Mouse (Mus musculus): ENCODE results near the gene Ephx3. TPM values are rescaled to one million over a fixed set of nuclear protein-coding genes. Genes with fewer than 3 reads are reported as not detected.

Ephx3 gene
- polyA plus RNA-seq (2015; fragmentation: Illumina TruSeq; extraction: RNeasy Lipid Tissue Mini Kit (QIAGEN cat#74804); ENCODE audit: insufficient read depth, low read depth, low replicate concordance), result 1.5 TPM

DNA sequence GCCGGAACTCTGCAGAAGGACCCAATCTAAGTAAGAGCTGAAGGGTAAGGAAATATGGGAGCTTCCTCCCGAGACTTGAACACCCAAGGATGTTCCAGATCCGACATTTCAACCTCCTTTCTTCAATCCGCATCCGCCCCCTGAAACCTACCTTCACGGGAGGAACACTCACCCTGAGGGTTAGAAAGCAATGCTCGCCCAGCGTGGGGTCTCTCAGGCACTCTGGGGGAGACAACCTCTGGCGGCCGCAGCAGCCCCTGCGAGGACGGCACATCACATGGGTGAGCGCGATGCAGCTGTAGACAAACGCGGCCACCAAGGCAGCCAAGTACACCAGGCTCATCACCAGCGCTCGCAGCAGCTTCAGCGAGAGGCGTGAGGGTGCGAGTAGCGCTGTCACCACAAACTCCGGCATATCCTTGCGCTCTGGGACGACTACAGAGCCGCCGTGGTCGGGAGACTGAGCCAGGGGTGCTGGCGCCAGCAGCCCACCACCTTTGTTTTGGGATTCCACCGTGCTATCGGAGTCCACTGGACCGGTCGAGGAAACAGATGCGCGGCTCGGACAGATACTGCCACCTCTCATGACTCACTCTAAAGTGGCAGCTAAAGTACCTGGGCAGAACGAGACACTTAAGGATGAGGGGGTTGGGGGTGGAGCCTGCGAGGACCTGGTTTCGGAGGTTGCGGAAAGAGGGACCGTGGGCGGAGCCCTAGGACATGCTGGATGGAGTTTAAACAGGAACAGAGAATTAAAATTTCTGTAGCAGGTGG lies at the start of gene Ephx3:
Gene Ephx3 (minus strand): TSS at position 687 of the 774 bp plus-strand sequence.

DNA sequence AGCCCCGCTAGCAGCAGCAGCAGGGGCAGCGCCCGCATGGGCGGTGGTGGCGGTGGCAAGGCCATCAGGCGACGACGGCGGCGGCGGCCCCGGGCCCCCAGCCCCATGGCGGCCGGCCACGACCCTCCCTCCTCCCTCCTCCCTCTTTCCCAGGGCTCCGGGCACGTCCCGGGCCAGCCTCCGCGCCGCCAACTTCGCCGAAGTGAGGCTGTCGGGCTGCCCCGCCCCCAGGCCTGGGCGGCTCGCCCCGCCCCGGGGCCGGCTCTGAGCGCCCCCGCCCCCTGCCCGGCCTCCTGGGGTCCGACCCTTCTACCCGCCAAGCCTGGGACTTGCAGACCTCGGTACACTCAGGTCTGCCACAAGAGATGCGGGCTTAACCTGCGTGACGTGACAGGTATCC lies 22.7 kb downstream of the Ephx3 start, which contains the start of gene Notch3:
Gene Notch3 (minus strand): TSS at position 166 of the 400 bp plus-strand sequence.

Other genes starting within 250 kb of the Ephx3 start
- gene Rrp1b, start 153.4 kb downstream of the Ephx3 start, polyA plus RNA-seq (2015; fragmentation: Illumina TruSeq; extraction: RNeasy Lipid Tissue Mini Kit (QIAGEN cat#74804); ENCODE audit: insufficient read depth, low read depth, low replicate concordance), result 3.6 TPM
- not detected for gene Hsf2bp, start 153.2 kb downstream of the Ephx3 start, polyA plus RNA-seq (2015; fragmentation: Illumina TruSeq; extraction: RNeasy Lipid Tissue Mini Kit (QIAGEN cat#74804); ENCODE audit: insufficient read depth, low read depth, low replicate concordance)
- gene Notch3, start 22.7 kb downstream of the Ephx3 start, polyA plus RNA-seq (2015; fragmentation: Illumina TruSeq; extraction: RNeasy Lipid Tissue Mini Kit (QIAGEN cat#74804); ENCODE audit: insufficient read depth, low read depth, low replicate concordance), result 6.5 TPM
- gene Brd4, start 95.2 kb upstream of the Ephx3 start, polyA plus RNA-seq (2015; fragmentation: Illumina TruSeq; extraction: RNeasy Lipid Tissue Mini Kit (QIAGEN cat#74804); ENCODE audit: insufficient read depth, low read depth, low replicate concordance), result 15.1 TPM
- 28.3 TPM for gene Akap8, start 131.7 kb upstream of the Ephx3 start, polyA plus RNA-seq (2015; fragmentation: Illumina TruSeq; extraction: RNeasy Lipid Tissue Mini Kit (QIAGEN cat#74804); ENCODE audit: insufficient read depth, low read depth, low replicate concordance)
- gene Akap8l, start 161.1 kb upstream of the Ephx3 start, polyA plus RNA-seq (2015; fragmentation: Illumina TruSeq; extraction: RNeasy Lipid Tissue Mini Kit (QIAGEN cat#74804); ENCODE audit: insufficient read depth, low read depth, low replicate concordance), result 90.0 TPM
- 8.1 TPM for gene Wiz, start 199.9 kb upstream of the Ephx3 start, polyA plus RNA-seq (2015; fragmentation: Illumina TruSeq; extraction: RNeasy Lipid Tissue Mini Kit (QIAGEN cat#74804); ENCODE audit: insufficient read depth, low read depth, low replicate concordance)
- 1.8 TPM for gene Rasal3, start 214.0 kb upstream of the Ephx3 start, polyA plus RNA-seq (2015; fragmentation: Illumina TruSeq; extraction: RNeasy Lipid Tissue Mini Kit (QIAGEN cat#74804); ENCODE audit: insufficient read depth, low read depth, low replicate concordance)
- 0.46 TPM for gene Pglyrp2, start 234.6 kb upstream of the Ephx3 start, polyA plus RNA-seq (2015; fragmentation: Illumina TruSeq; extraction: RNeasy Lipid Tissue Mini Kit (QIAGEN cat#74804); ENCODE audit: insufficient read depth, low read depth, low replicate concordance)

Measured in pancreas, adult 10 weeks (tissue).